Mouse (Mus musculus): ENCODE results near the gene Prrc2a.

The Prrc2a gene

DNA sequence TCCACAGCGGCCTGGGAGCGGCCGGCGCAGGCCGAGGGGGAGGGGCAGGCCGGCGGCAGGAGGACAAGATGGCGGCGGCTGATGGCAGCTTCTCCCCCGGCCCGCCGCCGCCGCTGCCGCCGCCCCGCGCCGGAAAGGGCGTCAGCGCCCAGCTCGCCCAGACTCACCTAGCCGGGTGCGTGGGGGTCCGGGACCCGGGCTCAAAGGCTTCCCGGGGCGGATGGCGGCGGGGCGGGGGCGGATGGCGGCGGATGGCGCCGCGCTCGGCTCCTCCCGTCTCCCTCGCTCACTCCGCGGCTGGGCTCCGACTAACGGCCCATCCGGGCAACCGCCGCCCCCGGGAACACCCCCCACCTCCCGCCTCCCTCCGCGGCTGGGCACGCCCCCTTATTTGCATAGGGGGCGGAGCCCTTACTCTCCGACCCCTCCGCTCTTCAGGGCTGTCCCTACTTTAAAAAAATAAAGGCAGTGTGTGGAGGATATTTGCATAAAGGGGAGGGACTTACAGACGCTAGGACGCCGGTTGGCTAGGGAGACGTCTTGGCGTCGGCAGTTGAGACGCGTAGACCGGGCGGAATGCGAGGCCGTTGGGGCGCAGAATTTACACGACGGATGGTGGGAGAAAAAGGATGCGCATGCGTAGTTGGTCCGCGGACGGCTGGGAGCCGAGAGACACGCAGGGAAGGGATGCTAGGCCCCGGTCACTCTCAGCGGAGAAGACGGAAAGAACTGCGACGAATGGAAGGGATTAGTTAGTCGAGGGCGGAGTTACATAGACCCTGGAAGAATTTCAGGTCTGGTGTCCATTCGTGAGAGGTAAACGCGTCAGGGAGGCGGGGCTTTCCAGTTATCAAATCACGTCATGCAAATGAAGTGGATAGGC is at the start of gene Prrc2a:
Prrc2a (minus strand) TSS at position 330 of the 883 bp plus-strand sequence.
- peak; percentile 95 for DNase-seq (ENCODE audit: low read depth in 2 of 2, low spot score in 2 of 2)

- DNase-seq (ENCODE audit: low read depth in 2 of 2, low spot score in 2 of 2), result no peak
These were observed 48.4 kb upstream of the Prrc2a start for GRCm38 (mm10) chr17:35213071-35213470.

DNA sequence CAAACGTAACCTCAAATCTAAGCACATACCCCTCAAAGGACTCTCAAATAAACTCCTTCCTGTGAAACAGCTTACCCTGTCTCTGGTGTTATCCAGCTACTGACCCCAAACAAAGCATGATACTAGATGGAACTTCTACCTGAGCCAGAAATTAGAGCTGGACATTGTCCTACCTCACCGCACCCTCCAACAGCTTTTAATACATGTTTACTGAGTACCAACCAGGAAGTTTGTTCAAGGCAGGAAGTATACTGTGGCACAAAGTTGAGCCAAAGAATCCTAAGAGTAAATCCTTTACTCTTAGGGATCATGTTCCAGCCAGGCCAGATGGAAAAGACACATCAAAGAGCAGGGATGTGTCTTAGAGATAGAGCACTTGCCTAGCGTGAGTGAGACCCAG is 45.9 kb upstream of the Prrc2a start:
- DNase-seq (ENCODE audit: low read depth in 2 of 2, low spot score in 2 of 2), result no peak

DNA sequence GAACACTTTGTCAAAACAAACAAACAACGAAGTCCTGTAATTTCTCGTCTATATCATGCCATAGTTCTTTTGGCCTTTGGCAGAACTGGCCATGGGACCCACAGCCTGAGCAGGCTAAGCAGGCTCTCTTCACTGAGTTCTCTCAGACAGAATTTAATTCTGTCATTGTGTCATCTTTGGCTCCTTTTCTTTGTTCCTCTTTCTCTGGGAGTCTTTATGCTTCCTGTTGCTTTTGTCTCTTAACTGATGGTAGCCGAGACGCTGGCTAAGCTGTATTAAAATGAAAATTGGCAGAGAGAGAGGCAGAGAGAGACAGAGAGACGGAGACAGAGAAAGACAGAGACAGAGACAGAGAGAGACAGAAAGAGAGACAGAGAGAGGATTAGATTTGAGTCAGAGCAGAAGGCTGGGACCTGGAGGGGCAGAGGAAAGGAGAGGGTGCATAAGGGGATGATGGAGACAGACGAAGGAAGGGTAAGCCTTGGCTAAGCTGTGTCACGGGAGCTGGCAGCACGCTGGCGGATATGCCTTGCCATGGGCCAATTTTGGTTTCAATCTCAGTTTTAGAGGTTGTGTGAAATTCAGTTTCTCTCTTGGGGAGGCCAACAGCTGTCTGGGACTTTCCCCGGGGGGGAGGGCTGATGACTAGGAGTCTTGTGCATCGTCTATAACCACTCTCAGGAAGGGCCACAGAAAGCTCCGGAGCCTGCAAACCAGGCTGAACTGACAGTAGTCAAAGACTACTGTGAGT is 45.3 kb upstream of the Prrc2a start:
- DNase-seq (ENCODE audit: low read depth in 2 of 2, low spot score in 2 of 2), result no peak

GRCm38 (mm10) chr17:35205380-35205769 is 40.7 kb upstream of the Prrc2a start:
- DNase-seq (ENCODE audit: low read depth in 2 of 2, low spot score in 2 of 2), result no peak

GRCm38 (mm10) chr17:35204494-35205379 is 40.0 kb upstream of the Prrc2a start, which contains the start of gene Lta:
TSS of gene Lta (minus strand) at chr17:35205351.
- DNase-seq (ENCODE audit: low read depth in 2 of 2, low spot score in 2 of 2), result peak; percentile 70 to 76

DNA sequence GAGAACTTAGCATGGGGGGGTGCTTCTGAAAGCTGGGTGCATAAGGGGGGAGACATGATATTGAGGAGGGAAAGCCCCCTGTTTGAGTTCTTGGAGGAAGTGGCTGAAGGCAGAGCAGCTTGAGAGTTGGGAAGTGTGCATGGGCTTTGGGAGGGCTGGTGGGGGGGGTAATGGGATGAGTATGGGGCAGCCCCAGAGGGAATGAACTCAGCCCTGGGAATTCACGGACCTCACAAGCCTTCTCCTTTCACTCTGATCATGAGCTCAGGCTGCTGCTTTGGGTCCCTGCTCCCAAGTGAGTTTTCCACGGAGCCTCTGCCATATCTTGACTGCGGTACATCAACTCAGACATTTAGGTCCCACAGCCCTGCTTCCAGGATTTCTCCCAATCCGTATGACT is 37.7 kb upstream of the Prrc2a start:
- no peak for DNase-seq (ENCODE audit: low read depth in 2 of 2, low spot score in 2 of 2)

GRCm38 (mm10) chr17:35201787-35202186 is 37.1 kb upstream of the Prrc2a start, which contains the start of gene Tnf:
TSS of gene Tnf (minus strand) at chr17:35202007.
- DNase-seq (ENCODE audit: low read depth in 2 of 2, low spot score in 2 of 2), result peak; percentile 55 to 63

- no peak for DNase-seq (ENCODE audit: low read depth in 2 of 2, low spot score in 2 of 2)
These were observed 36.4 kb upstream of the Prrc2a start for GRCm38 (mm10) chr17:35201128-35201527.

DNA sequence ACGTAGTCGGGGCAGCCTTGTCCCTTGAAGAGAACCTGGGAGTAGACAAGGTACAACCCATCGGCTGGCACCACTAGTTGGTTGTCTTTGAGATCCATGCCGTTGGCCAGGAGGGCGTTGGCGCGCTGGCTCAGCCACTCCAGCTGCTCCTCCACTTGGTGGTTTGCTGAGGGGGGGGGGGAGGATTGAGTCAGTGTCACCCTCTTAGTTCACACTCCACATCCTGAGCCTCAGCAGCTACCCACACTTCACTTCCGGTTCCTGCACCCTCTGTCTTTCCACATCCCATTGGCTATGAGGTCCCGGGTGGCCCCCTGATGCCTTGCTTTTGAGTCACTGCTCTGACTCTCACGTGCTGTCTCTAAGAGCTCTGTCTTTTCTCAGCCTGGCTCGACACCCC is 35.7 kb upstream of the Prrc2a start:
- peak; percentile 84 to 86 for DNase-seq (ENCODE audit: low read depth in 2 of 2, low spot score in 2 of 2)

DNA sequence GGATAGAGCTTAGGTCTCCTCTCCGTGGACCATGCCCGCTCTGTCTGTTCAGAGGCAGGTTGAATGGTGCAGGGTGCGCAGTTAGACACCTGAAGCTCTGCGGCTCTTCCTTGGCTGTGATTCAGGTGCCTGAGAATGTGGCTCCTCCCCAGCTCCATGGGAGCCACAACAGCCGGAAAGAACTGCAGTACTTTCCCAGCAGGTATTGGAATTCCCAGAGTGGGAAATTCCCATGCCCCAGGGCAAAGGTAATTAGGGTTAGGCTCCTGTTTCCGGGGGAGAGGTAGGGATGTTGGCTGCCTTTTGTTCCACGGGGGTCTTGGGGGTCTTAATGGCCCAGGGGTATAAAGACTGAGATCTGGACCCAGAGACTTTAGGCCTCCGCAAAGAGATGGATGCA is 34.2 kb upstream of the Prrc2a start:
- no peak for DNase-seq (ENCODE audit: low read depth in 2 of 2, low spot score in 2 of 2)

GRCm38 (mm10) chr17:35198029-35198428 is 33.3 kb upstream of the Prrc2a start:
- DNase-seq (ENCODE audit: low read depth in 2 of 2, low spot score in 2 of 2), result no peak

GRCm38 (mm10) chr17:35197126-35197525 is 32.4 kb upstream of the Prrc2a start:
- DNase-seq (ENCODE audit: low read depth in 2 of 2, low spot score in 2 of 2), result no peak

GRCm38 (mm10) chr17:35196321-35196641 is 31.6 kb upstream of the Prrc2a start:
- no peak for DNase-seq (ENCODE audit: low read depth in 2 of 2, low spot score in 2 of 2)

GRCm38 (mm10) chr17:35195631-35196320 is 31.1 kb upstream of the Prrc2a start:
- peak; percentile 92 to 93 for DNase-seq (ENCODE audit: low read depth in 2 of 2, low spot score in 2 of 2)

DNA sequence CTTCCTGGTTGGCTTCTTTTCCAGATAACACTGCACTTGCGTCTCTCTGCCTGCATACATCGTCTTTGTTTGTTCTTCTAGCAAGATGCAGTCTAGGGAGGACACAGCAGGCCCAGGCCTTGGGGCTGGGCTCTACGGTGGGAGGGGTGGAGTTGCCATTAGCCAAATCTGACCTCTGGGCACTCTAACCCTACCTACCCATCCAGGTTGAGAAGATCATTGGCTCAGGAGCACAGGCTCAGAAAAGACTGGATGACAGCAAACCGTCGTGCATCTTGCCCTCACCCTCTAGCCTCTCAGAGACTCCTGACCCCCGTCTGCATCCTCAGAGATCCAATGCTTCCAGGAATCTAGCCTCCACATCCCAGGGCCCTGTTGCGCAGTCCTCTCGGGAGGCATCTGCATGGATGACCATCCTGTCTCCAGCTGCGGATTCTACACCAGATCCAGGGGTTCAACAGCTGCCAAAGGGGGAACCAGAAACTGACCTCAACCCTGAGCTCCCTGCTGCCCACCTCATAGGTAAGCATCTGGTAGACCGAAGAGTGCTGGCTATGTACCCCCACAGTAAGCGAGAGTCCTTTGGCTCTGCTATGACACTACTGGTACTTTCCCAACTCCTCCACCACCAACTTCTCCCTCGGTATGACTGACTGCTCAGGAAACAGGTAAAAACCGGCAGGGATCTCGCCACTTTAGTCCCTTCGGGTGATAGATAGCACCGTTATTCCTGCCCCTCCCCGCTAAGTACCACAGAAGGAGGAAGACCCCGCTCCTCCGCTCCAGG is 30.3 kb upstream of the Prrc2a start:
- DNase-seq (ENCODE audit: low read depth in 2 of 2, low spot score in 2 of 2), result no peak

DNA sequence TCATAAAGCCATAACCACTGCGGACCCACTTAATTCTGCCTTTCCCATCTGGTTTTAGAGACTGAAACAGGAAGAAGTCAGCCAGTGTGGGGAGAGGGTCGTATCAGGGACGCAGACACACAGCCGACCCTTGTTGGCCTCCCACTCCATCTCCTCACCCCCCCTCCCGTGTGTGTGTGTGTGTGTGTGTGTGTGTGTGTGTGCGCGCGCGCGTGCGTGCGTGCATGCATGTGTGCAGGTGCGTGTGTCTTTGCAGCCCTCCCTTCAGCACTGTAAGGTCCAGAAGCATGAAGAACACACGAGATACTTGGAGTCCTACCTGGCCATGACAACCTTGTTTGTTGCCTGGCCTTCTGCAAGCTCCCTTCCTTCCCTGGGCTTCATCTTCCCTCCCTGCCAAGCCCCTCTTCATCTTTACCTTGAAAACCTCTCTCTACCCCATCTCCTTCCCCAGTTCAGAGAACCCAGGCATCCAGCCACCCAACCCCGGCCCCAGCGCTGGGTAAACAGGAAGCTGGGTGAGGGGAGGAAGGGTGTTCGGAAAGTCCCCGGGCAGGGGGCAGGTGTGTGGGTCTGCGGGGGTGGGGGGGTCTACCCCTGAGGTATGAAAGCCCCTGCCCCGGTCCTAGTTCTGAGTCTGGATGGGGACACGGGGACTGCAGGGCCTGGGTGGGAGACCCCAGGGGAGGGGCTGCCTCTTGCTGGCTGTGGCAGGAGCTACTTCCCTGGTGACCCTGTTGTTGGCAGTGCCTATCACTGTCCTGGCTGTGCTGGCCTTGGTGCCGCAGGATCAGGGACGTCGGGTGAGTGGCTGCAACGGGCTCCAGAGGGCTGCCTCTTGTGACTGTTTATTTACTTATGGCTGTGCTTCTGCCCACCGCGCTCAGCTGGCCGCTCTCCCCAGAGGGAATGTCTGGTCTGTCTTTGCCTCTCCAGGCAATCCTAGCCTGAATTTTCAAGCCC is 29.5 kb upstream of the Prrc2a start, which contains the start of gene Ltb:
Ltb (plus strand) TSS at position 559 of the 963 bp plus-strand sequence.
- peak; percentile 56 to 71 for DNase-seq (ENCODE audit: low read depth in 2 of 2, low spot score in 2 of 2)

DNA sequence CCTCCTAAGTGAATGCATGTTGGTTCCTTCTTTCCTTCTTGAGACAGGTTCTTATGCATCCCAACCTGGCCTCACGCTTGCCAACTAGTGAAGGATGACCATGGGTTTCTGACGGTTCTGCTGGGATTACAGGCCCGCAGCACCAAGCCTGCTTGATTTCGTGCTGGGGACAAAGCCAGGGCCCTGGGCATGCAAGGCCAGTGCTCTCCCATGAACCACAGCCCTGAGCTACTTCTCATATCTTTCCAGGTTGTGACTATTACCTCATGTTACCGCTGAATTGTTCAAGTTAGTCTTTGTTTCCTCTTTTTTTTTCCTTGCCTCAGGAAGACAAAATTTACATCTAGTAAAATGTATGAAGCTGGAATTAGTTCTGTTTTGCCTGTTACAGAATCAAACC is 28.2 kb upstream of the Prrc2a start:
- DNase-seq (ENCODE audit: low read depth in 2 of 2, low spot score in 2 of 2), result no peak

GRCm38 (mm10) chr17:35191723-35192122 is 27.0 kb upstream of the Prrc2a start:
- no peak for DNase-seq (ENCODE audit: low read depth in 2 of 2, low spot score in 2 of 2)

Measured in CD8-positive naive resting alpha-beta T cell, adult 2 months (primary cell).